In the genomic region with DNA sequence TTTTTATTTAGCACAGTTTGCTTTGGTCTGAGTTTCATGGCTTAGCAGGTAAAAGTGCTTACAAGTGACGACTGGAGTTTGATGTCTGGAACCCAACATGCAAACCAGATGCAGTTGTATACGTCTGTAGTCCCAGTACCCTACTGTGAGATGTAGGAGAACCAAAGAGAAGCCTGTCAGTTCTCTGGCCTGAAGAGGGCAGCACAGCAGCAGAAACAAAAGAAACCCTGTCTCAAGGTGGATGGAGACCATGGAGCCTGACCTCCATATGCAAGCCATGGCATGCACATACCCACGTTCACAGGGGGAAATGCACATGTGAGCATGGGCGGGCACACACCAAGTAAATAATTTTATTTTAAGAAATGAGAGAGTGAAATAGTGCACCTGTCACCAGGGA, we compare ENCODE assay signal across 9 mouse cellular contexts. TPM values are rescaled to one million over a fixed set of nuclear protein-coding genes. Genes with fewer than 3 reads are reported as not detected.
DNase-seq lines count a peak whose midpoint lies in the region; ATAC-seq lines count a peak whose summit lies in the region.
"Had no signal": no experiment of that assay in that cellular context is flagged by ENCODE, and none has a peak within 500 bp of the region (broad histone marks: within the 10 kb centered on the region; RNA-seq: fewer than 3 reads in every experiment).

No protein-coding gene starts in this region.

- H3K9me3 ChIP-seq in embryonic facial prominence, embryonic 10.5 days = no peaks in the 10 kb centered on the region
- H3K9me3 ChIP-seq in midbrain, embryonic 15.5 days = no peaks in the 10 kb centered on the region
- H3K9me3 ChIP-seq: heart, embryonic 13.5 days had no signal

- DNase-seq in right cerebral cortex, adult 2 months (ENCODE audit: low spot score in 2 of 2) = peak; percentile 59 to 61
- DNase-seq in right cerebral cortex, postnatal 25 days = no peak
- peak; percentile 47 for DNase-seq in embryonic facial prominence, embryonic 10.5 days (ENCODE audit: low spot score)
- DNase-seq in hindlimb bud, embryonic 11.5 days (ENCODE audit: extremely low spot score, low read depth, low spot score) = peak; percentile 6
- DNase-seq in left cerebral cortex, postnatal 4 days = peak; percentile 29
- DNase-seq in retina, embryonic 14.5 days (ENCODE audit: low spot score) = peak; percentile 61

- H3K4me3 ChIP-seq in embryonic facial prominence, embryonic 10.5 days = no peak overlapping the region
- no peak overlapping the region for H3K4me3 ChIP-seq in midbrain, embryonic 15.5 days
- H3K4me3 ChIP-seq: heart, embryonic 13.5 days had no signal

- ATAC-seq in activated CD4-positive, CD25-positive, alpha-beta regulatory T cell, adult 4 months = peak; percentile 63
- no peak for ATAC-seq in midbrain, embryonic 15.5 days (replicated peaks)

- no peaks in the 10 kb centered on the region for H3K36me3 ChIP-seq in embryonic facial prominence, embryonic 10.5 days (replicated peaks)
- no peaks in the 10 kb centered on the region for H3K36me3 ChIP-seq in midbrain, embryonic 15.5 days (replicated peaks)
- H3K36me3 ChIP-seq: heart, embryonic 13.5 days had no signal

- no peaks in the 10 kb centered on the region for H3K4me1 ChIP-seq in embryonic facial prominence, embryonic 10.5 days
- H3K4me1 ChIP-seq in midbrain, embryonic 15.5 days = no peaks in the 10 kb centered on the region
- H3K4me1 ChIP-seq: heart, embryonic 13.5 days had no signal

- intact Hi-C loops in left cerebral cortex, postnatal 4 days (cut with DNase I) = no loop called here

- no peaks in the 10 kb centered on the region for H3K27me3 ChIP-seq in embryonic facial prominence, embryonic 10.5 days (replicated peaks; ENCODE audit: low read depth, poor library complexity, severe bottlenecking)
- no peaks in the 10 kb centered on the region for H3K27me3 ChIP-seq in midbrain, embryonic 15.5 days (replicated peaks)
- H3K27me3 ChIP-seq: heart, embryonic 13.5 days had no signal

- no peak overlapping the region for H3K27ac ChIP-seq in embryonic facial prominence, embryonic 10.5 days (replicated peaks)
- H3K27ac ChIP-seq in midbrain, embryonic 15.5 days = no peak overlapping the region
- H3K27ac ChIP-seq: heart, embryonic 13.5 days had no signal

- H3K9ac ChIP-seq in midbrain, embryonic 15.5 days = no peak overlapping the region
- H3K9ac ChIP-seq: heart, embryonic 13.5 days had no signal

- H3K4me2 ChIP-seq in midbrain, embryonic 15.5 days = no peak overlapping the region
- H3K4me2 ChIP-seq: heart, embryonic 13.5 days had no signal

- whole genome bisulfite sequencing in embryonic facial prominence, embryonic 10.5 days = 46% methylated on average over 4 of the region's 4 CpGs
- WGBS in midbrain, embryonic 15.5 days = 53% methylated on average over 4 of the region's 4 CpGs

RNA-seq across cellular contexts. Expression of a gene that starts 54.9 kb away (rescaled TPM):
- polyA plus RNA-seq in activated CD4-positive, CD25-positive, alpha-beta regulatory T cell, adult 4 months (2017; shearing (Covaris generic)) = 10 to 100 TPM in 1 of 2 experiments, 1 to 10 TPM in 1; 9.7 to 12.7 TPM
- polyA plus RNA-seq in embryonic facial prominence, embryonic 10.5 days (2016; fragmentation: Nextera tagmentation; extraction: Ambion mirVana) = 1.2 and 1.4 TPM in 2 replicates
- total RNA-seq in left cerebral cortex, postnatal 4 days (2021) = 1 to 10 TPM; 2.4 TPM
- 2.5 and 3.2 TPM in 2 replicates for polyA plus RNA-seq in midbrain, embryonic 15.5 days (2015; fragmentation: Nextera tagmentation; extraction: Ambion mirVana)
